ENCODE assay signal across 17 mouse cellular contexts in genomic region chr19:7508026-7508425, GRCm38 (mm10). TPM values are rescaled to one million over a fixed set of nuclear protein-coding genes. Genes with fewer than 3 reads are reported as not detected.
DNase-seq lines count a peak whose midpoint lies in the region; ATAC-seq lines count a peak whose summit lies in the region.
"Had no signal": no experiment of that assay in that cellular context is flagged by ENCODE, and none has a peak within 500 bp of the region (broad histone marks: within the 10 kb centered on the region; RNA-seq: fewer than 3 reads in every experiment).

No protein-coding gene starts in this region.

- DNase-seq in embryo, embryonic 10 days (ENCODE audit: low spot score), result peak; percentile 17
- DNase-seq in embryo, embryonic 10.5 days (ENCODE audit: low spot score), result no peak
- peak; percentile 22 for DNase-seq in liver
- peak; percentile 28 for DNase-seq in thymus, postnatal 14 days
- DNase-seq in thymus, postnatal 0 days (ENCODE audit: low spot score), result no peak
- no peak for DNase-seq in urinary bladder, postnatal 4 days (ENCODE audit: low spot score in 2 of 2)
- no peak for DNase-seq in right cerebral cortex, postnatal 14 days
- DNase-seq: gastrocnemius, postnatal 25 days; heart, postnatal 4 days; lung, postnatal 4 days; right cerebral cortex, postnatal 25 days had no signal

- peaks cover 33% of the 10 kb centered on the region for H3K36me3 ChIP-seq in liver, embryonic 12.5 days

- H3K27ac ChIP-seq in liver, embryonic 12.5 days, result no peak overlapping the region
- H3K27ac ChIP-seq: embryonic facial prominence, embryonic 10.5 days; limb, embryonic 15.5 days; midbrain, embryonic 12.5 days had no signal

- H3K4me1 ChIP-seq in liver, embryonic 12.5 days, result peaks cover 16% of the 10 kb centered on the region
- H3K4me1 ChIP-seq: limb, embryonic 15.5 days; midbrain, embryonic 12.5 days had no signal

- H3K27me3 ChIP-seq in liver, embryonic 12.5 days (replicated peaks), result no peaks in the 10 kb centered on the region
- H3K27me3 ChIP-seq: limb, embryonic 15.5 days; midbrain, embryonic 12.5 days had no signal

- H3K4me2 ChIP-seq in liver, embryonic 12.5 days, result no peak overlapping the region
- H3K4me2 ChIP-seq: heart, embryonic 11.5 days; limb, embryonic 15.5 days; midbrain, embryonic 12.5 days had no signal

- no peak overlapping the region for H3K9ac ChIP-seq in liver, embryonic 12.5 days
- H3K9ac ChIP-seq: limb, embryonic 15.5 days; midbrain, embryonic 12.5 days had no signal

- 67% methylated on average over 4 of the region's 4 CpGs for WGBS in liver, embryonic 12.5 days (ENCODE audit: insufficient replicate concordance)

- H3K4me3 ChIP-seq in liver, embryonic 12.5 days, result no peak overlapping the region
- H3K4me3 ChIP-seq: embryonic facial prominence, embryonic 10.5 days; erythroblast, embryonic 14.5 days; limb, embryonic 15.5 days; midbrain, embryonic 12.5 days had no signal

- ATAC-seq in liver, embryonic 12.5 days, result no peak

- H3K9me3 ChIP-seq in liver, embryonic 12.5 days (replicated peaks), result no peaks in the 10 kb centered on the region
- H3K9me3 ChIP-seq: embryonic facial prominence, embryonic 10.5 days; limb, embryonic 15.5 days; midbrain, embryonic 12.5 days had no signal

RNA-seq across cellular contexts. Expression of gene Atl3, which starts 14.2 kb away (rescaled TPM):
- 8.3 and 8.5 TPM in 2 replicates for polyA plus RNA-seq in liver, embryonic 12.5 days (2016; fragmentation: Nextera tagmentation; extraction: Ambion mirVana)
- polyA plus RNA-seq in thymus, postnatal 0 days (2015; fragmentation: Nextera tagmentation; extraction: Ambion mirVana), result 14.0 and 14.6 TPM in 2 replicates

RNA-seq across cellular contexts. Expression of gene Rtn3, which starts 24.9 kb away (rescaled TPM):
- 83.1 and 84.6 TPM in 2 replicates for polyA plus RNA-seq in liver, embryonic 12.5 days (2016; fragmentation: Nextera tagmentation; extraction: Ambion mirVana)
- polyA plus RNA-seq in thymus, postnatal 0 days (2015; fragmentation: Nextera tagmentation; extraction: Ambion mirVana), result 192 and 207 TPM in 2 replicates

RNA-seq across cellular contexts. Expression of gene Pla2g16, which starts 49.2 kb away (rescaled TPM):
- 22.0 and 23.6 TPM in 2 replicates for polyA plus RNA-seq in liver, embryonic 12.5 days (2016; fragmentation: Nextera tagmentation; extraction: Ambion mirVana)
- polyA plus RNA-seq in thymus, postnatal 0 days (2015; fragmentation: Nextera tagmentation; extraction: Ambion mirVana), result 27.1 and 28.4 TPM in 2 replicates

Comparison
In these comparisons a context has a peak if more than half of its experiments do, and no peak if none do; other contexts are left out.
1. DNase-seq: peak in embryo, embryonic 10 days (single experiment), liver (single experiment) and thymus, postnatal 14 days (single experiment); none in embryo, embryonic 10.5 days (single experiment), thymus, postnatal 0 days (single experiment), urinary bladder, postnatal 4 days (0 of 2) and right cerebral cortex, postnatal 14 days (single experiment).